Mouse (Mus musculus) gastrocnemius, postnatal 10 days (tissue): ENCODE data around the gene Elovl6. TPM values are rescaled to one million over a fixed set of nuclear protein-coding genes. Genes with fewer than 3 reads are reported as not detected.

ENCODE experiments used
- DNase-seq: peaks from one replicate; pipeline ENCODE4 v3.0.0; 2021; ENCODE audit warnings: mixed read lengths
- total RNA-seq, 2 experiments: library from RNA; stranded (reverse); gene quantifications; 2 replicates each; pipeline ENCODE4 v1.2.3; 2021

Gene Elovl6
- total RNA-seq, 2 experiments from 2014 or later: 7.2 to 7.6 TPM

- DNase-seq: no peak
Observed at GRCm38 (mm10) chr3:129605934-129606333, 73.8 kb downstream of the Elovl6 start.

GRCm38 (mm10) chr3:129611626-129612025, 79.5 kb downstream of the Elovl6 start:
- no peak for DNase-seq

- DNase-seq: peak; percentile 11
Observed at GRCm38 (mm10) chr3:129612311-129613097, 80.3 kb downstream of the Elovl6 start.

- DNase-seq: no peak
Observed at GRCm38 (mm10) chr3:129613756-129614155, 81.6 kb downstream of the Elovl6 start.

GRCm38 (mm10) chr3:129614216-129614615, 82.1 kb downstream of the Elovl6 start:
- peak; percentile 35 for DNase-seq

- peak; percentile 18 for DNase-seq
Observed at GRCm38 (mm10) chr3:129617450-129617849, 85.3 kb downstream of the Elovl6 start.

- DNase-seq: no peak
Observed at GRCm38 (mm10) chr3:129619194-129619775, 87.1 kb downstream of the Elovl6 start.

GRCm38 (mm10) chr3:129620802-129621201, 88.6 kb downstream of the Elovl6 start:
- DNase-seq: no peak

- DNase-seq: no peak
Observed at GRCm38 (mm10) chr3:129621255-129621654, 89.1 kb downstream of the Elovl6 start.

GRCm38 (mm10) chr3:129622120-129622519, 90.0 kb downstream of the Elovl6 start:
- no peak for DNase-seq

GRCm38 (mm10) chr3:129622705-129623104, 90.5 kb downstream of the Elovl6 start:
- DNase-seq: no peak

- DNase-seq: no peak
Observed at GRCm38 (mm10) chr3:129624193-129624805, 92.1 kb downstream of the Elovl6 start.

- DNase-seq: peak; percentile 16
Observed at GRCm38 (mm10) chr3:129627281-129627680, 95.1 kb downstream of the Elovl6 start.

- no peak for DNase-seq
Observed at GRCm38 (mm10) chr3:129631018-129631417, 98.9 kb downstream of the Elovl6 start.

GRCm38 (mm10) chr3:129631857-129632256, 99.7 kb downstream of the Elovl6 start:
- no peak for DNase-seq

GRCm38 (mm10) chr3:129633518-129633917, 101.4 kb downstream of the Elovl6 start:
- no peak for DNase-seq

- peak; percentile 22 for DNase-seq
Observed at GRCm38 (mm10) chr3:129634260-129634901, 102.2 kb downstream of the Elovl6 start.

- DNase-seq: no peak
Observed at GRCm38 (mm10) chr3:129637446-129637845, 105.3 kb downstream of the Elovl6 start.

- no peak for DNase-seq
Observed at GRCm38 (mm10) chr3:129639701-129640100, 107.5 kb downstream of the Elovl6 start.

GRCm38 (mm10) chr3:129640211-129641000, 108.3 kb downstream of the Elovl6 start:
- DNase-seq: no peak

GRCm38 (mm10) chr3:129641621-129642020, 109.5 kb downstream of the Elovl6 start:
- DNase-seq: no peak

GRCm38 (mm10) chr3:129645409-129645808, 113.3 kb downstream of the Elovl6 start:
- DNase-seq: no peak
